Mouse (Mus musculus): ENCODE results near the gene Prtg.

Prtg gene

GRCm38 (mm10) chr9:72809077-72809476 is 2.4 kb downstream of the Prtg start:
- DNase-seq (ENCODE audit: low spot score): no peak

GRCm38 (mm10) chr9:72810607-72811006 is 3.9 kb downstream of the Prtg start:
- DNase-seq (ENCODE audit: low spot score): no peak

GRCm38 (mm10) chr9:72812091-72812490 is 5.4 kb downstream of the Prtg start:
- DNase-seq (ENCODE audit: low spot score): no peak

DNA sequence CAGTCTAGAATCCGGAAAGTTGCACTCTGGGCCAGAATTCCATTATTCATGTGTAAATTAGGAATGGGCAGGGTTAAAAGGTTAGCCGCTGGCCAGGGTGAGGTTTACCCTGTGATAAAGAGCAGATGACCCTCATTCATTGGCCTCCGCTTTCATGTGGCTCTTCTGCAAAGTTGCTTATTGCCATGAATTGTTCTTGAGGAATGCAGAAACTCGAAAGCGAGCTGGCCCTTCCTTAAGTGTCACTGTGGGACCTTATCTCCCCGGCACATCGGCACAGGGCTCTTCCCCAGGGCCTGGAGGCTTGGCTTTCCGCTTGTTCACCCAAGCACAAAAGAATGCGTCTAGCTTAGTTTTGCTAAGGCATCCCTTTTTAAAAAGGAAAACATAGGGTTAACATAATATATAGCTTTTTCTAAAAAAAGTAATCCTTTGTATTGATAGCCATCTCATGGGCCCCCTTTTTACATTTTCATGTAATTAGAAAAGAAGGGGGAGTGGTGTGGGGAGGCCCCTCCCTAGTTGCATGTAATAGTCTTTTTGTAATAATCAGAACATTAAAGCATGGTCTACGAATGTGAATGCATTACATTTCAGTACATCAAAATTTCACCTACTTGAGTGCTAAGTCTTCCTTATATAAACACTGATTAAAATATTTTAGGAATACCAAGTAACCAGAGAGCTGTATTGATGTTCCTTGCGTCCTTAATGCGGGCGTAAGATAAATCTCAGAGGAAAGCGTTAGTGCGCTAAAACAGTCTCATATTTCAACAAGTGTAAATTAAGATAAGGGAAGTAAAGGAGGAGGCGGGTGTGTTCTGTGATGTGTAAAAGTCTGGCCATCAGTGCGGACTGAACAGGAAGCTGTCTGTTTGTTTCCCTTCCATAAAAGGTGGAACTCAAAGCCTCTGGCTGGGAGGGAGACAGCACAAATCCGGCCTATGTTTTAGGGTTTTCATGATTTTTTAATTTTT is 6.2 kb downstream of the Prtg start:
- no peak for DNase-seq (ENCODE audit: low spot score)

- DNase-seq (ENCODE audit: low spot score): no peak
Measured at GRCm38 (mm10) chr9:72825511-72825910, 18.8 kb downstream of the Prtg start.

DNA sequence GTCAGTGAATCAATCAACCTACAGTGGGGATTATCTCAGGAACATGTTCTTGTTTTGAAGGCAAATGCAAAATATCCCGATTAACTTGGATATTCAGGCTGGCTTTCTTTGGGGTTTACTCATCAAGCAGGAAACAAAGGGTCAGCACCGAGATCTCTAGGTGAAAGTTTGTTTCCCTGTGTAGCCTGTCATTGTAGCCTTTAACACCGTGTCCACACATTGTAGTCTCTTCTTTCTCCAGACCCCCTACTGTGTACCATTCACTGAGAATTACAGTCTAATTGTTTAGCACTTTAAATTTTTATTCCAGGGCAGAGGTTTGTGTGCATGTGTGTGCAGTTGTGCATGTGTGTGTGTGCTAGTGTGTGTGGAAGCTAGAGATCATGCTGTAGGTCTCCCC is 19.3 kb downstream of the Prtg start:
- DNase-seq (ENCODE audit: low spot score): no peak

- no peak for DNase-seq (ENCODE audit: low spot score)
Measured at GRCm38 (mm10) chr9:72828616-72829257, 22.1 kb downstream of the Prtg start.

- DNase-seq (ENCODE audit: low spot score): no peak
Measured at GRCm38 (mm10) chr9:72833992-72834696, 27.5 kb downstream of the Prtg start.

DNA sequence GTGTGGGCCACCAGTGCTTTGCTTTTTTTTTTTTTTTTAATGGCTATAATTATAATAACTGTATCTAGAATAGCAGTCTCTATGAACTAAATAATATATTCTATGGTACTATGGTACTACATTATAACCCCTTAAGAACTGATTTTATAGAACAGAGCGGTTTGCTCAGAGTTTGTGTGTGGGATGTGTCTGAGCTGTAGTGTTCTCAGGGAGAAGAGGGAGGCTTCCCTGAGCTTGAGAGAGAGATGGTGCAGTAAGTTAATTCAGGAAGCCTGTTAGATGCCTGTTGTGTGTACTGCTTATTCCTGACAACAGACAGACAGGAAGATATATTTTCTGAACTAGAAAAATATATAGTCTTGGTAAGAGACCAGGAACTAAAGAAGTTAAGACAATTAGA is 28.3 kb downstream of the Prtg start:
- no peak for DNase-seq (ENCODE audit: low spot score)

DNA sequence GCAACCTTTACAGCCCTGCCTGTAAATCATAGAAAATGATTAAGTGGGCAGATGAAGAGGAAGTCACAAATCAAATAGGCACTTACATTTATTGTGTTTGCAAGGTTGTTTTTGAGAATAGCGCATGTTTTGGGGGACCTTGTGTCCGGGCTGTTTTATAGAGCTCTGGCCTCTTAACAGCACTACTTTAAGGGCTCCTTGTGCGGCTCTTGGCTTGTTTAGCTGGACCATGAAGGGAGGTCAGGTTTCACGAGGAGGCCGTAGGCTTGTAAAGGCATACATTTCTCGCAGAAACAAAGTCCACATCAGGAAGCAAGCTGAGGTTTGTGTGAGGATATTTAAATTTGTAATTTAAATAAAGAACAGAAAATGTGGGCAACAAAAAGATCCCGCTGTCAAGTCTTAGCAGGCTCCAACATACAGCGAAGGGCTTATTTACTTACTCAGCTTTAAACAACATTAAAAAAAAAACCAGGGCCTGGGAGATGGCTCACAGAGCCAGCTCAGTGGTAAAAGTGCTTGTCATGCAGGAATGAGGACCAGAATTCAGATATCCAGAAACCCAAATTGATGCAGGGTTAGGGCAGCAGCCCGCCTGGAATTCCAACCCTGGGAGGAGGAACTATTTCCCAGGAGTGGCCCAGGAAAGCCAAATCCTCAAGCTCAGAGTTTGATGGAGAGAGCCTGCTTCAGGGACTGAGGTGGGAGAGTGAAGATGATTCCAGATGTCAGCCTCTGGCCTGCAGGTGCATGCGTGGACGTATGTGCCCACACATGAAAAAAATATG is 30.2 kb downstream of the Prtg start:
- DNase-seq (ENCODE audit: low spot score): no peak

GRCm38 (mm10) chr9:72837598-72838160 is 31.0 kb downstream of the Prtg start:
- no peak for DNase-seq (ENCODE audit: low spot score)

- no peak for DNase-seq (ENCODE audit: low spot score)
Measured at GRCm38 (mm10) chr9:72838256-72838655, 31.6 kb downstream of the Prtg start.

DNA sequence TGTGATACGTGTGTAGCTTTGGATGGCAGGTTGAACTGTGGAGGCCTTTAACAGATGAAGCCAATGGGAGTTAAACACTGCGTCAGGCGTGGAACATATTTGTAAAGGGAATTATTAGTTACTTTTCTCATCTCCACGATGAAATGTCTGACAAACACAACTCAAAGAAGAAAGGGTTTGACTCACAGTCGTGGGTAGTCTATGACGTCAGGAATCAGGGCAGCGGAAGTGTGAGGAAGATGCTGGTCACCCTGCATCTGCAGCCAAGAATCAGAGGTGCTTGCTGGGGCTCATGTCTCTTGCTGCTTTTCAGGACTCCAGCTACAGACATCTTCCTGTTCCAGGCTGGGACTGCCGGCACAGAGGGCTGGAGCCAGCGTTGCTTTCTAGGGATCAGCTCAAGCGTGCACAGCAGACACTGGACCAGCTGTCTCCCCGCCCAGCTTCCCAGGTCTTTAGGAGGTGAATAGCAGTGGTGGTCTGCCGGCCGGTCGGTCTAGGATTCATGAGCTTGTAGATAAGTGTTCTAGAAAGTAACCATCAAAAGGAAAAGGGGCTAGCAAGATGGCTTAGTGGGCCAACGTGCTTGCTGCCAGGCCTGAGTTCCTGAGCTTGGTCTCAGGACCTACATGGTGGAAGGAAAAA is 32.8 kb downstream of the Prtg start:
- no peak for DNase-seq (ENCODE audit: low spot score)

DNA sequence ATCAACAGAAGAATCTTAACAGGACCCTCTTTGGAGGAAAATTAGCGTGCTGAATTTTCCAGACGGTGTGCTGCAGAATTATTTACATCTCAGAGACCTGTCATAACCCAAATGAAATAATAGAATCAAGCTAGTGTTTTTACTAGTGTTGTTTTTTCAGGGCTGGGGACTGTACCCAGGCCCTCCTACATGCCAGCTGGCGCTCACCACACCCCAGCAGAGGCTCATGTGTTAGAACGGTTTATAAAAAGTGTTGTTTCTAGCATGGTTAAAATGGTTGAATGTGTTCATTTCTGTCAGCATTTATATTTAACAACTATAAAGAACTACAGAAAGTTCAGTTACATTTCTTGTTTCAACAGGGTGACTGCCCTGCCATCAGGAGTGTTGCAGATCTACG is 37.8 kb downstream of the Prtg start:
- DNase-seq (ENCODE audit: low spot score): no peak

- DNase-seq (ENCODE audit: low spot score): no peak
Measured at GRCm38 (mm10) chr9:72846160-72846559, 39.5 kb downstream of the Prtg start.

DNA sequence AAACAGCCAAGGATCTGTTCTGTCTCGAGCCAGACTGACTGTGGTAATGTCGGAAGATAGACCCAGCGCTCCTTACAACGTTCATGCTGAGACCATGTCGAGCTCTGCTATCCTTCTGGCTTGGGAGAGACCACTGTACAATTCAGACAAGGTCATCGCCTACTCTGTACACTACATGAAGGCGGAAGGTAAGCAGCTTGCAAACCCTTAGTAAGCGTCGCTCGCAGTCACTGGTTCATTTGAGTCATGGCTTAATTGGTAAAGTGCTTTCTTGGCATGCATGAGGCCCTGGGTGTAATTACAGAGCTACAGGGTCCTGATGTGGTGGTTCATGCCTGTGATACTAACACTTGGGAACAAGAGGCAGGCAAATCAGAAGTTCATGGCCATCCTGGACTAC is 44.9 kb downstream of the Prtg start:
- DNase-seq (ENCODE audit: low spot score): no peak

DNA sequence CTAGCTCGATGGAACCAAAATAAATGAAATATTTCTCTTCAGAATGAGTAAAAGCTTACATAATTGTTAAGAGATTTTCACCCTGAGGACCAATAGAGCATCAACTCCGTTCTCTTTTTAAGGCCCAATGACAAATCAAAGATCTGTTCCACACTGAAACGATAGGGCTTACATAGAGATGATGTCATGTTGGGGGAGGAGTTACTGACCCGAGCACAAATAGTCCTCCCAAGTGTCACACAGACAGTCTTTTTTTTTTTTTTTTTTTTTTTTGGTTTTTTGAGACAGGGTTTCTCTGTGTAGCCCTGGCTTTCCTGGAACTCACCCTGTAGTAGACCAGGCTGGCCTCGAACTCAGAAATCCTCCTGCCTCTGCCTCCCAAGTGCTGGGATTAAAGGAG is 45.3 kb downstream of the Prtg start:
- no peak for DNase-seq (ENCODE audit: low spot score)

- DNase-seq (ENCODE audit: low spot score): no peak
Measured at GRCm38 (mm10) chr9:72853681-72854190, 47.1 kb downstream of the Prtg start.

DNA sequence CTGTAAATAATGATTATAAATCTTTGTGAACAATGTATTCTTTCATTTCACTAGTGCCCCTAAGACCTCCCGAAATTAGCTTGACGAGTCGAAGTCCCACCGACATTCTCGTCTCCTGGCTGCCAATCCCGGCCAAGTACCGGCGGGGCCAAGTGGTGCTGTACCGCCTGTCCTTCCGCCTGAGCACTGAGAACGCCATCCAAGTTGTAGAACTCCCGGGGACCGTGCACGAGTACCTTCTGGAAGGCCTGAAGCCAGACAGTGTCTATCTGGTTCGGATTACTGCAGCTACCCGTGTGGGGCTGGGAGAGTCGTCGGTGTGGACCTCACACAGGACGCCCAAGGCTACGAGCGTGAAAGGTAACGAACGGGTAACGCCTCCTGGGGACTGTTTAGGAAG is 50.0 kb downstream of the Prtg start:
- no peak for DNase-seq (ENCODE audit: low spot score)

- no peak for DNase-seq (ENCODE audit: low spot score)
Measured at GRCm38 (mm10) chr9:72860764-72861163, 54.1 kb downstream of the Prtg start.

DNA sequence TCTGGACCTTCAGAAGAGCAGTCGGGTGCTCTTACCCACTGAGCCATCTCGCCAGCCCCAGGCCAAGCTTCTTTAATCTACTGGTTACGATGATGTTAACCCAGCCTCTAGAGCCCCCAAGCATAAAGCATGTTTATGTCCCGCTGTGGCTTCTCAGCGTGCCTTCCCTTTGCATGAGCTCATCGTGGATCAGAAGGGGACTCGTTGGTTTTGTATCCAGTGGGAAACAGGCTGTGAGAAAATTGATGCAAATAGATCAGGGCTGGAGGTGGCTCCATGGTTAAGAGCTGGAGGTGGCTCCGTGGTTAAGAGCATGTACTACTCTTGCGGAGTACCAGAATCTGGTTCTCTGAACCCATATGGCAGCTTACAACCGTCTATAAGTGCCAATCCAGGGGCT is 54.6 kb downstream of the Prtg start:
- no peak for DNase-seq (ENCODE audit: low spot score)
